Mouse (Mus musculus) A20 (cell line): Measurements from ENCODE around the gene Cracr2b.

Experiments
- DNase-seq: peaks from one replicate; pipeline ENCODE4 v3.0.0-alpha.2; 2011; ENCODE audit warnings: low read depth, low spot score

The Cracr2b gene

DNA sequence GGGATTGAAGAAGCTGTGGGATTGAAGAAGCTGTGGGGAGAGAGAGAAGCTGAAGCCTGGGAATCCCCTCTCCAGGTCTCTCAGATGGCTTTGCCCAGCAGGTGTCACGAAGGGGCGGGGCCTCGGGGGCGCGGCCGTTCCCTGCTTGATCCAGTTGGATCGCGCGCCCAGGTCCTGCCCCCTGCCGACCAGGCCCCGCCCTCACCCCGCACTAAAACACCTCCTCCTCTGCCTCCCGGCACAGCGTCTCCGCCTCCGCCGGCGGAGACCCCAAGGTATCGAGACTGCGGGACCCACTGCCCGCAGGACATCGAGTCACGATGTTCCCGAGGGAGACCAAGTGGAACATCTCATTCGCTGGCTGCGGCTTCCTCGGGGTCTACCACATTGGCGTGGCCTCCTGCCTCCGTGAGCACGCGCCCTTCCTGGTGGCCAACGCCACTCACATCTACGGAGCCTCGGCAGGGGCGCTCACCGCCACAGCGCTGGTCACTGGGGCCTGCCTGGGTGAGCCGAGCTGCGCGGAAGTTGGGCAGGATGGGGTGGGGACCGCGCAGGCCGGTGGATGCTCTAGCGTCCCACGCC lies 5.8 kb upstream of the Cracr2b start, which contains the start of gene Pnpla2:
TSS of gene Pnpla2 (plus strand) at position 232 of the 585 bp plus-strand sequence.
- DNase-seq: peak; percentile 98

DNA sequence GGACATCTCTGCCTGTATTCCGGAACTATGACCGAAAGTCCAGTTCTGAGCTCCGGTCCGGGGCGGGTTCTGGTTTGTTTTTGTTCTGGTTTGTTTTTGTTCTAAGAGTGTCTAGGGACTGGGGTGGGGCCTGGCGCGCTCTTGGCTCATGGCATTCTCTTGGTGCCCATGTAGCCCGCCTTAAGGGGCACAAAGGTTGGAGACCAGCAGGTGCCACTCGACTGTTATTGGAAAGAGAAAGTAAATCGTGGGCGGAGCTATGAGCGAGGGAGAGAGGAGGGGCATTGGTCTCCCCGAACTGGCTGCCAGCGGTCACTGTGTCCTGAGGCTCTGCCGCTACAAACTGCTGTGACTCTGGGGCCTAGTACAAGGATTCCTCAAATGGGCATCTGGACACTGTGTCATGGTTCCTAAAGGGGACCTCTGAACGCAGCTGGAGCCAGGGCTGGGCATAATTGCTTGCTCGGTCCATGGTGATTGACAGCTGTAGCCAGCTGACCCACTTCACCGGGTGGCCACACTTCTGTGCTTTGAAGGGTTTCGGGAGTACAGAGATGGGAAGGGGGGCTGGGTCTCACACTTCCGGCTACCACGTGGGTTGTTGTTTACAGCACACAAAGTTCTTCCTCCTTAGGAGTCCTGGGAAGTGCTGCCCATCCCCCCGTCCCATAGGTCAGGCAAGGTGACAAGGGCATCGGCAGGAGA lies 5.1 kb upstream of the Cracr2b start:
- DNase-seq: peak; percentile 82

DNA sequence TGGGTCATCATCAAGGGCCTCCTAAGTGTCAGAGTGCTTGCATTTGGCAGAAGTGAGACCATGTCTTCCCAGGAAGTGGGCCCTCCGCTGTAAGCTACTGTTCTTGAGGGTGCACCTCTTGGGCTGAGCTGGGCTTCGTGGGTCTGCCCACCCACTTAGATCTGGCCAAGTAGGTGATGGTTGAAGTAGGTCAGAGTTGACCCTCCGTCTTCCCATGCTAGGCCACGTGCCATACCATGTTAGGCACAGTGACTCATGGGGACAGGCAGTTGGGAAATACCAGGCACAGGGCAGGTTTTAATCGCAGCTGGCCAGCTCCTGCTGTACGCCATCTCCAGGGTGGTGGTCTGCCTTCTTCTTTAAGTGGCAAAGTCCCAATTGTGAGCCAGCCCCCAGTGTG lies 4.2 kb upstream of the Cracr2b start:
- DNase-seq: no peak

DNA sequence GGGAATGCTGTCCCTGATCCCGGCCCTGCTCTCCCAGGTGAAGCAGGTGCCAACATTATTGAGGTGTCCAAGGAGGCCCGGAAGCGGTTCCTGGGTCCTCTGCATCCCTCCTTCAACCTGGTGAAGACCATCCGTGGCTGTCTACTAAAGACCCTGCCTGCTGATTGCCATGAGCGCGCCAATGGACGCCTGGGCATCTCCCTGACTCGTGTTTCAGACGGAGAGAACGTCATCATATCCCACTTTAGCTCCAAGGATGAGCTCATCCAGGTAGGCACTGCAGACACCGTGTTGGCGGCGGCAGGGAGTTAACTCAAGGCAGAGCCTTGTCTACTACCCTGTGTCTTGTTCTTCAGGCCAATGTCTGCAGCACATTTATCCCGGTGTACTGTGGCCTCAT lies 3.7 kb upstream of the Cracr2b start:
- no peak for DNase-seq

DNA sequence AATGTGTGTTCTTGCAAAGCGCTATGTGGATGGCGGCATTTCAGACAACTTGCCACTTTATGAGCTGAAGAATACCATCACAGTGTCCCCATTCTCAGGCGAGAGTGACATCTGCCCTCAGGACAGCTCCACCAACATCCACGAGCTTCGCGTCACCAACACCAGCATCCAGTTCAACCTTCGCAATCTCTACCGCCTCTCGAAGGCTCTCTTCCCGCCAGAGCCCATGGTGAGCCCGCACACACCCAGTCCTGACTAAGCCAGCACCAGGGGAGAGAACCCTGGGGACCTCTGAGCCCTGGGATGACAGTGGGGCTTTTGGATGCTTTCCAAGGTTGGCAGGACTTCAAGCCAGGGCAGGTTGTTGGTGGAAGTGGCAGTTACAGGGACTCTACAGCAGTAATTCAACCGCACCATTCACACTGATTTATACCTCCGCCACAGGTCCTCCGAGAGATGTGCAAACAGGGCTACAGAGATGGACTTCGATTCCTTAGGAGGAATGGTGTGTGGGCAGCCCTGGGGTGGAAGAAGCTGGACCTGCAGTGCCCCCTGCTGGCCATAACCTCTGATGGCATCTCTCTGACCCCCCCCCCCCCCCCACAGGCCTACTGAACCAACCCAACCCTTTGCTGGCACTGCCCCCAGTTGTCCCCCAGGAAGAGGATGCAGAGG lies 2.8 kb upstream of the Cracr2b start:
- DNase-seq: peak; percentile 60

DNA sequence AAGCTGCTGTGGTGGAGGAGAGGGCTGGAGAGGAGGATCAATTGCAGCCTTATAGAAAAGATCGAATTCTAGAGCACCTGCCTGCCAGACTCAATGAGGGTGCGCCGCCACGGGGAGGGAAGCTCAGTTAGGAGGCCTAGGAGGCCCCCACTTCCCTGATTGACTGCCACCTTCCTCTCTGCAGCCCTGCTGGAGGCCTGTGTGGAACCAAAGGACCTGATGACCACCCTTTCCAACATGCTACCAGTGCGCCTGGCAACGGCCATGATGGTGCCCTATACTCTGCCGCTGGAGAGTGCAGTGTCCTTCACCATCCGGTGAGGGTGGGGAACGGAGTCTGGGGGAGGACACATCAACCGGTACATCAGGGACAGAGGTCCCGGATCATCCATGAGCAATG lies 2.2 kb upstream of the Cracr2b start:
- no peak for DNase-seq

DNA sequence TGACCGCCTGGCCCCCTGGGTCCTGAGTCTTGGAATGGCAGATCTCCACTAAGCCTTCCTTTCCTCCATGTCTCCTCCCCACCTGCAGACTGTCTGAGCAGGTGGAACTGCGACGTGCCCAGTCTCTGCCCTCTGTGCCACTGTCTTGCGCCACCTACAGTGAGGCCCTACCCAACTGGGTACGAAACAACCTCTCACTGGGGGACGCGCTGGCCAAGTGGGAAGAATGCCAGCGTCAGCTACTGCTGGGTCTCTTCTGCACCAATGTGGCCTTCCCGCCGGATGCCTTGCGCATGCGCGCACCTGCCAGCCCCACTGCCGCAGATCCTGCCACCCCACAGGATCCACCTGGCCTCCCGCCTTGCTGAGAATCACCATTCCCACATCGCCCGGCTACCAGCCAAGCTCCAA lies 1.6 kb upstream of the Cracr2b start:
- no peak for DNase-seq

DNA sequence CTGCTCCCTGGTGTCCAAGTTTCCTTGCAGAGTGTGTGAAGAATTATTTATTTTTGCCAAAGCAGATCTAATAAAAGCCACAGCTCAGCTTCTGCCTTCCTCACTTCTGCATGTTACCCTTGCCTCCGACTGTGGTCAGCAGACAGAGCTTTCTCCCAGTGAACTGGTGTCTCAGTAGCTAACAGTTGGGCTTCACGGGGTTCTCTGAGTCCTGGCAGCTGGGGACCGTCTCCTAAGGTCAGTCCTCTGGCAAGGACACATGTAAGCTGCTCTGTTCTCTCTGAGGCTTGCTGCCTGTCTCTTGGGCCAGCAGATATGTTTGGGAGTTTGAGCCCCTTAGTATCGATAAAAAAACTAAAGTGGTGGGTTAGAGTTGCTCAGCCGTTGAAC lies 898 bp upstream of the Cracr2b start:
- no peak for DNase-seq

DNA sequence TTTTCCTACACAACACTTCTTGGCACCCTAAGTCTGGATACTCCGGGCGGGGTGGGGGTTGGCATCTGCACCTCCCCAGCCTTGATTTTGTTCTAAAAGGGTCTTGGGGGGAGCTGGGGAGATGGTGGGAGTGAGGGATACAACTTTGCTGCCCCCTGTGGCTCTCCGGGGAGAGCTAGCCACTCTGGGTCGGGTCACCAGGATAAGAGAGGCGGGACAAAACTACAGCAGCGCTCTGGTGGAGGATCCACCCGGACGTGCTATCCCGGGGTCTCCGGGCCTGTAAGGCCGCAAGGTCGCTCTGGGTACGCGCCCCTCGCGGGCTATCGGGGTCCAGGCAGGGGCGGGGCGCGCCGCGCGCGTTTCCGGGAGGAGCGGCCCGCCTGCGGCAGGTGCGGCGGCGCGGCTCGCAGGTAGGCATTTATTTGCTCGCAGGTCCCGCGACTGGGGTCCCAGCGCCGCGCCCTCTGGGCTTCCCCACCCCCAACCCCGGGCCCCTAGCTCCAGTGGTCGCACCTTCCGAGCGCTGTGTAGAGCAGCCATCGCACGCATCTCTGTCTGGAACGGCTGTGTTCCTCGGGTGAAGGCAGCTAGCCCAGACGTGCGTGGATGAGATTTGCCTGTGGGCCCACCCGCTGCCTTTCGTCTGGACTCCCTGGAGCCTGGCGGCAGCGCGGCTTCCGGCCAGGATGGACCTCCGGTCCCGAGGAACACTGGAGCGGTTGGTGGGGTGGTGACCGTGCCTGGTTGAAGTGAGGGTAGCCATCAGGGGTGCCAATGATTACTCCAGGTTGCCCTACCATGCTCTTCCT lies 833 bp downstream of the Cracr2b start:
- DNase-seq: no peak

DNA sequence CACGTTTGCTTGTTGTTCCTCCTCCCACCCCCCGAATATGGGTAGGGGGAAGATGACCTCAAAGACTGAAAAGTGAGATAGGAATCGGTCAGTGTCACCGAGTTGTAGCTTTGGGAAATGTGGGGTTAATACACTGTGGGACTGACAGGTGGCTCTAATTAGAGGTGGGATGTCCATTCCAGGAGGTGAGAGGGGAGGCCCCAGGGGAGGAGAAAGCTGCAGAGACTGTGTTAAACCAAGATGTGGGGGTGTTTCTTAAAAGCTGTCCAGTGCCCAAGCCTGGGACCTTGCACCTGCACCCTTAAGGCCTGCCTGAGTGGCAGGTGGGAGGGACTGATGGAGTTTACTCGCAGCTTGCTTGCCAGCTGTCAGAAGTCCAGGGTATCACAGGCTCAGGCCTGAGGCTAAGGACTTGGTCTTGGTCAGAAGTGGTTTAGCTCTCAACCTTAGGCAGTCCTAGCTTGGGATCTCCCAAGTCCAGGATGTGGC lies 1.5 kb downstream of the Cracr2b start:
- DNase-seq: peak; percentile 40

DNA sequence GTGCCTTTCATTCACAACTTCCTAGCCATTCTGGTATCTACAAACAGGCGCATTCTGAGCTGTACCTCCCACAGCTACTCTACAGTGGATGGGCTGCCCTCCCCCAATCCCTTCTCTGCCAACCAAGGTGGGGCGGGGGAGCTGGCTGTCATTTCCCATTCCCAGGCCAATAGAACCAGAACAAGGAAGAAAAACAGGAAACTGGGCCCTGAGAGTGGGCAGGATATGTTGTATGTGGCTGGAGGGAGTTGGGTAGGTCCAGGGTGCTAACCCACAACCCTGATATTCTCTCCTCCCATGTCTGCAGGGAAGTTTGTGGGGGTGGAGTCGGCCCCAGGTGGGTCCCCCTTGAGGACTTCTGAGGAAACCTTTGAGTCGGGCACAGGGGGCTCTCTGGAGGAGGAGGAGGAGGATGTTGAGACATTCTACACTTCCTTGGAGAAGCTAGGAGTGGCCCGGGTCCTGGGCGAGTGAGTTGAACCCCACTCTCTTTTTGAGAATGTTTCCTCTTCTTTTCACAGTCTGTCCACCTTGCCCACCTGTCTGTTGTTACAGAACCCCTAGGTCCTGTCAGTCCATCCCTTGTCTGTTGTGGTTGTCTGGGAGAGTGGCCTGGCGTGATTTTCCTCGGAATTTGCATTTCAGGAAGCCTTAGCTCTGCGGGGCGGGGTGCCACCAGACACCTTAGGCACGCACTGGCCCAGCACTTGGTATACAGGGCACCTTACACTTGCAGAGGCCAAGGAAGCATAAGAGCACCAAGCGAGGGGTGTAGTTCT lies 3.1 kb downstream of the Cracr2b start:
- no peak for DNase-seq

DNA sequence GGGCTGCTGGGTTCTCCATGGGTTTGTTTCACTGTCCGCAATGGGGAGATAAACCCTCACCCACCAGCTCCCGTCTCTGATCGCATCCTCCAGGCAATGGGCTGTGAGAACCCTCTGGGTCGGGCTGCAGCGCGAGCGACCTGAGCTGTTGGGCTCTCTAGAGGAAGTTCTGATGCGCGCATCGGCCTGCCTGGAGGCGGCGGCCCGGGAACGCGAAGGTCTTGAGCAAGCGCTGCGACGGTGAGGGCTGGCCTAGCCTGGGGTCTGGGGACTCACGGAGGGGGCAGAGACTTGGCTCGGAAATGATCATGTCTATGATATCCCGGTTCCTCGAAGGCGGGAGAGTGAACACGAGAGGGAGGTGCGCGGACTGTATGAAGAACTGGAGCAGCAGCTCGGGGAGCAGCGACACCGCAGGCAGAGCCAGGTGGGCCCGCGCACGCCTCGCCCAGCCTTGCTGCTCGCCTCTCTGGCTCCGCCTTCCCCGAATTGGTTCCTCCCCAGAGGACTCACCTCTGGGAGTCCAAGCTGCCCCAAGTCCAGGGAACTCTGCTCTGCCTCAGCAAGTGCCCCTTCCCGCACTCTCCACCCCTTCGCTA lies 3.8 kb downstream of the Cracr2b start:
- no peak for DNase-seq

DNA sequence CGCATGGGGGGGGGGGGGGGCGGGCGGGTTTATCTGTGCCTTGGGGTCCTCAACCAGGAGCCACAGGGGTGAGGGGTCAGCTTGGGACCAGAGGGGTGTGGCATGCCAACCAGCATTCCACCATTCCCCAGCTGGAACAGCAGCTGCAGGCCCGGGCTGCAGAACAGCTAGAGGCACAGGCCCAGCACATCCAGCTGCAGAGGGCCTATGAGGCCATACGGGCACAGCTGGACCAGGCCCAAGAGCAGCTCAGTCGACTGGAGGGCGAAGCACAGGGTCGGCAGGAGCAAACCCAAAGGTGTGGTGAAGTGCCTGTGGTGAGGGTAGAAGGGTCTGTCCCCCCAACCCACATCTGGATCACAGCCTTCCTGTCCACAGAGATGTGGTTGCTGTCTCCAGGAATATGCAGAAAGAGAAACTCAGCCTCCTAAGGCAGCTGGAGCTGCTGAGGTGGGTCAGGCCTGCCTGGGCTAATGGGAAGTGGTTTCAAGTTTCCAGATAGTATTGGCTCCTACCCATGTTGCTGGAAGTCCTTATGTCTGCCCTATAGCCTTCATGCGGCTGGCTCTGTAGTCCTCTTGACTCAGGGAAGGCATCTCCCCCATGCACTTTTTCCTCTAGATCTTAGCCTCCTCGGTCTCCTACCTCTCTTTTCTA lies 4.6 kb downstream of the Cracr2b start:
- no peak for DNase-seq

DNA sequence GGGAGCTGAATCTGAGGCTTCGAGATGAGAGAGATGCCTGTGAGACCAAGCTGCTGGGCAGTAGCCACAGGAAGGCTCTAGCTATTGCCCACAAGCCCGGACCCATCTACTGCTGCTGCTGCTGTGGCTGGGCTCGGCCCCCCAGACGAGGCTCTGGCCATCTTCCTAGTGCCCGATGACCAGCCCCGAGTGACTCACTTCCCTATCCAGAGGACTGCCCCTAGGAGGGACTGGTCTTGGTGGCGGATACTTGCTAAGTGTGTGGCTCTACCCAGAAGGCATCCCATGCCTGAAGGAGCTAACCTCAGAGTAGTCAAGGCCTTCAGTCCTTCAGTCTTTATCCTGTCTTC lies 5.1 kb downstream of the Cracr2b start:
- DNase-seq: no peak

DNA sequence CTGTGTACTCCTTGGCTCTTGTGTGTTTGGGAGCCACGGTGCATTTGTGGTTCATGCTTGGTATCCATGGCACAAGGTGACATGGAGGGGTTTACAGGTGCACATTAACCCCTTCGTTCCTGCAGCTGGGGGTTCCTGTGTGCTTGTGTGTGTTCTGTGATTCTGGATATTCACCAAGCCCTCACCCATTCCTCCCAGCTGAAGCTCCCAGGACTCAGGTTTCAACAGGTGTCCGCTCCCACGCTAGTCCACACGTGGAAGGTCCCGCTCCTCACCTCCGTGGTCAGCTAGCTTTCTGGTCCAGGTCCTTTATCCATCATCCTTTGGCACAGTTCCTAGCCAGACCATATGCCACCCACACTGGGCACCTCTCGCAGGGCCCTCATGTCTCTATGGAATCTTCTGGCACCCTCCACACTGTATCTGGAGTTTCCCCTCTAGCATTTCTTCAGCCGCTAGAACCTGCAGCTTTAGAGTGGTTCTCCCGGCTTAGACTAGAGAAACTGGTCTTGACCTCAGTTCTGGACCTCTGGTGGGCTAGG lies 5.8 kb downstream of the Cracr2b start:
- no peak for DNase-seq

DNA sequence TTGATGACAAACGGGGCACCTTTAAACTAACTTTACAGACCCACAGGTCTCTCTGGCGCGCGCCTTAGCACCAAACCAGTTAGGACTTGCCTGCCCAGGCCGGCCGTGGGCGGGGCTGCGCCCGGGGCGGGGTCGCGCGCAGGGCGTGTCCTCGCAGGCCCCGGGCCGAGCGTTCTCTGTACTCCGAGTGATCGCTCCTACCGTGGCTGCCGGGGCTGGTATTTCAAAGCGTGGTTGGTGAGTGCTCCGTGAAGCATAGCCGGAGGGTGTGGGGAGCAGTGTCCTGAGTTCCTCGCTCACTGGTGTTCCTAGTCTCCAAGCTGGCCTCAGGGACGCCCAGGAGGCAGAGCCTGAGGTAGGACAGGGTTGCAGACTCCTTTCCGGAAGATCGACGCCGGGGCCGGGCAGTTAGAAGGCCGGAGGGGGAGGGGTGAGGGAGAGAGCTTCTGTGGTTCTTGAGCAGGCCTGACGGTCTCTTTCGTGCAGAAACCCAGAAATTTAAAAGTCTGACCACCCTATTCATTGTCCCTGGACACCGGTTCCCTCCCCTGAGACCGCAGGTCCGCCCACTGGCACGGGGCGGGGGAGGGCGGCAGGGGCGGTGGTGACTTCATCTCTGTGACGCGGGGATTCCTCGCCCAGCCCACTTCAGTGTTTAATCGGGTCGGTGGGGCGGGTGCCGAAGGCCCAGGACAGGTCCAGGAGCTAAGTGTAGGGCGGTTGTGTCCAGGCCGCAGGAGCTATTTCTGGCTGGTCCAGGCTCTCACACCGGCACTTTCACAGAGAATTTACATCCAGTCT lies 6.5 kb downstream of the Cracr2b start, which contains the start of gene Cd151:
TSS of gene Cd151 (plus strand) at position 163 of the 801 bp plus-strand sequence.
- peak; percentile 92 for DNase-seq

DNA sequence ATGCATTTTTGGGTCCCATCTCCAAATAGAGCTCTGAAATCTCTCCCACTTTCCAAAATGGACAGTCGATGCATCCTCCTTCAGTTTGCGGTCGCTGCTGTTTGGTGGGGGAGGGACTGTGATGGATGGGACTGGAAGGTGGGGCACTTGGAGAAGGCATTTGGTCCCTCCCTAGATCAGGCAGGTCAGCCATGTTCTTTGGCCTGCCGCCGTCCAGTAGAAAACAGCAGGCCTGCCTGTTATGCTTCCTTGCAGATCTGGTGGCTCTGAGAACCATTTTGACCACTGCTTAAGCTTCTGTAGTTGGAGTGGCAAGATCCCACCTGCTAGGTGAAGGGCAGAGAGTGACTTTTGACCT lies 7.2 kb downstream of the Cracr2b start:
- DNase-seq: no peak

DNA sequence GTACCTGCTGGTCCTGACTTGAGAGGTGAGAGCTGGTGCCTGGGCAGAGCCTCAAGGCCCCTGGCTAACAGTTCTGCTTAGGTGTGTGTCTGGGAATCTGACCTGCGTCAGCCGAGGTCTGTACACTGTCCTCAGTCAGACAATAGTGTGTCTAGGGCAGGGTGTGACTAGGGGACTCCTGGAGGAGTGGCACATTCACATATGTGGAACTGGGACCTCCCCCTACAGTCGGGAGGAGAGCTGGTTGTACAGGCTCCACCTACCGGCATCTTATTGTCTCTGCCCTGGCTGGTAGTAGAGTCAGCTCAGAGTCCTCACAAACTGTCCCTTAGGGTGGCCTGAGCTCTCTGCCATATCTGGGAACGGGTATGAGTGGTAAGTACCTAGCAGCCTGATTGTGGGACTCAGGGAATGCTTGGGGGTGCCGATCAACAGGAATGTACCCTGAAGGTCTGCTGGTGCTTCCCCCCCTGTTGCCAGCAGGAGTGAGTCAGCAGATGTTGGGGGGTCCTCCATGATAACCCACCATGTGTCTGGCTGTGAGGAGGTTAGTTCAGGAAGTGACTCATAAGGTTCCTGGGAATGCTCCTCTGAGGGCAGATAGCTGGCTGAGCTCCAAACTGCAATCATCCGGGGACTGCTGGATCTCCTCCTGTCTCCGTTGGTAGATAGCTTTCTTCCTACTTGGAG lies 7.8 kb downstream of the Cracr2b start:
- peak; percentile 85 for DNase-seq

DNA sequence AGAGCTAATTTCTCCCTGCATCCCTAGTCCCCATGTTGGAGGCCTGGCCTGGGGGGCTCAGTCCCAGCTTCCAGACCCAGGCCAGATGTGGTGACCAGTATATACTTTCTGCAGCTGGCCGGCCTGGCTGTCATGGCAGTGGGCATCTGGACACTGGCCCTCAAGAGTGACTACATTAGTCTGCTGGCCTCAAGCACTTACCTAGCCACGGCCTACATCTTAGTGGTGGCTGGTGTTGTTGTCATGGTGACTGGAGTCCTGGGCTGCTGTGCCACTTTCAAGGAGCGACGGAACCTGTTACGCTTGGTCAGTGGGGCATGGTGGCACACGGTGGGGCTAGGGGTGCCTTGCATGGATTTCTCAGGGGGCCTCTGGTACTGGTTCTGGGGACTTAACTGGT lies 8.5 kb downstream of the Cracr2b start:
- no peak for DNase-seq
